Mouse (Mus musculus) T-cell, adult 2 months (primary cell): ENCODE data around the gene Ubxn10.

Source experiments
- DNase-seq: peaks from one replicate; pipeline ENCODE4 v3.0.0; 2022; ENCODE audit warnings: low spot score

Ubxn10 gene

DNA sequence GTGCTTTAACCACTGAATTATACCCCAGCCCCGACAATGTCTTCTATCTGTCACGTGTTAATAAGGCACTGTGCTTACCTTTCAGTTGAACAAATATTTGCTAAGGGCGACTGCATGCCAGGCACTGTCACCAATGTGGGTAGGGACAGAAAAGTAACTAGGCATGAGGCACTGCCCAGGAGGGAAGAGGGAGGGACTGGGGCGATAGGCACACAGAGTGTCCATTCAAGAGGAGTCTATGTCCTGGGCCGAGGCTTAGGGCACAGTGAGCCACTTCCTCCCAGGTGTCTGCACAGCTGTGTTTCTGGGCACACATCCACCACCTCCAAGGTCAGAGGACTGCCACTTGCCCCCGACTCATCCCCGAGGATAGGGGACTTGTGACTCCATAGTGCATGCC lies at the start of gene Ubxn10:
TSS of gene Ubxn10 (minus strand) at position 137 of the 400 bp plus-strand sequence.
- DNase-seq: no peak

DNA sequence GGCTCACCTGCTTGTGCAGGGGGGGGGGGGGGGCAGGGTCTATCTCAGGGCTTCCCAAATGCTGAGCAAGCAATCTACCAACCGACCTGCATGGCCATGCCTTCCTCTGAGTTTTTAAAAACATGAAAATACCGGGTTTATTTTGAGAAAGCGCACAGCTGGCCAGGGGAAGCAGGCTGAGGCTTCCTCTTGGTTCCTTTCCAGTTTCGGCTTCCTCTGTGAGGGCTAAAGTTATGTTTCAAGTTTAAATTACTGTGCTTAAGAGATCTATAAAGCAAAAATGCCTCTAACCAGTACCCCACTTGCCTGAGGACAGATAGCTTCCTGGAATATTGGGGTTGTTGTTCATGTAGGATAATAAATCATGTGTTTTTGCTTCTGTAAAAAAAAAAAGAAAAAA lies 49.2 kb upstream of the Ubxn10 start:
- DNase-seq: no peak

DNA sequence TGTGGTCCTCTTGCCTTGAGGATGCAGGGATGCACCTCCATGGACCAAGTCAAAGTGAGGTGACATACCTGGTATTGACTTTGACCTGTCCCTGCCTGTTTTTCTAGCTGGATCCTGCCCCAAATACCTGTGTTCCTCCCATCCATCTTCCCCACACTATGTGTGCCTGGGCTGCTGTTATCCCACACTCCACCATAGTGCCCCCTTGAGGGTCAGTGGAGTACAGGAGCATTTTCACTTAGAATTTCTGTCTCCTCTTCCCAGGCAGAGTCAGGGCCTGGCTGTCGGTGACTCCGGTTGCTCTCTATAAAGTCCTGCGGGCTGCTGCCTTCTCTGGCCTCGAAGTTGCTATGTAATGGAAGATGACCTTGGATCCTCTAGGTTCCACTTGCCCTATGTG lies 48.8 kb upstream of the Ubxn10 start:
- no peak for DNase-seq

DNA sequence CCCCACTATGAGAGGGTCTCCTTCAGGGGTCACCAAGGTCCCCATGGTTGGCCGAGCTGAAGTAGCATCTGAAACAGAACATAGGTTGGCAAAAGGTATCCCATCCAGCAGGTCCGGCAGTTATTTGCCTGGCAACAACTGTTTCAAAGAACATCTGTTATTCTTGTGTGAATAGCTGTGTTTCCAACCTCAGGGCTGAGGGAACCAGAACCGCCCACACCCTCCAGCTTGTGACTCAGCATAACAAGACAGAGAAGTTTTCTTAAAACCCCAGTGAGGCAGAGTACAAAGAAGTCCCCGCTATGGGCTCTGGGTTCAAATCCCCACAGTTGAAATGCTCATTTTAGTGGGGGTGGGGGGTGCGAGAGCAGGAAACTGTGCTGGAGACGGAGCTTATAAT lies 45.1 kb upstream of the Ubxn10 start:
- no peak for DNase-seq

DNA sequence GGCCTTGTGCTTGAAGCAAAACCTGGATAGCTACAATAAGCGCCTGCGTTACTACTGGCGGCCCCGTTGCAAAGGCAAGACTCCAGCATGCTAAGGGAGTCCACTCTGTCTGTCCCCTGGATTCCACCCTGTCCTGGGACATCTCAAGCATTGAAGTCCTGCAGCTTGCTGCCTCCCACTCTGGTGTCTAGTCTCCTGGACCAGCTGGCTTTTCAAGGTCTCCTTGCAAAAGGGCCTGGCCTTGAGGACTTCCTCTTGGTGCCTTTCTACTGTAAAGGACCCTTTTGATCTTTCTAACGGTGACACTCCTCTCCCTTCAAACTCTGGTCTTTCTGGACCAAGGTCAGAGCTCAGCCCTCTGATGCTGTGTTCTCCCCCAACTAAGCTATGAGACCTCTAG lies 43.3 kb upstream of the Ubxn10 start:
- no peak for DNase-seq

DNA sequence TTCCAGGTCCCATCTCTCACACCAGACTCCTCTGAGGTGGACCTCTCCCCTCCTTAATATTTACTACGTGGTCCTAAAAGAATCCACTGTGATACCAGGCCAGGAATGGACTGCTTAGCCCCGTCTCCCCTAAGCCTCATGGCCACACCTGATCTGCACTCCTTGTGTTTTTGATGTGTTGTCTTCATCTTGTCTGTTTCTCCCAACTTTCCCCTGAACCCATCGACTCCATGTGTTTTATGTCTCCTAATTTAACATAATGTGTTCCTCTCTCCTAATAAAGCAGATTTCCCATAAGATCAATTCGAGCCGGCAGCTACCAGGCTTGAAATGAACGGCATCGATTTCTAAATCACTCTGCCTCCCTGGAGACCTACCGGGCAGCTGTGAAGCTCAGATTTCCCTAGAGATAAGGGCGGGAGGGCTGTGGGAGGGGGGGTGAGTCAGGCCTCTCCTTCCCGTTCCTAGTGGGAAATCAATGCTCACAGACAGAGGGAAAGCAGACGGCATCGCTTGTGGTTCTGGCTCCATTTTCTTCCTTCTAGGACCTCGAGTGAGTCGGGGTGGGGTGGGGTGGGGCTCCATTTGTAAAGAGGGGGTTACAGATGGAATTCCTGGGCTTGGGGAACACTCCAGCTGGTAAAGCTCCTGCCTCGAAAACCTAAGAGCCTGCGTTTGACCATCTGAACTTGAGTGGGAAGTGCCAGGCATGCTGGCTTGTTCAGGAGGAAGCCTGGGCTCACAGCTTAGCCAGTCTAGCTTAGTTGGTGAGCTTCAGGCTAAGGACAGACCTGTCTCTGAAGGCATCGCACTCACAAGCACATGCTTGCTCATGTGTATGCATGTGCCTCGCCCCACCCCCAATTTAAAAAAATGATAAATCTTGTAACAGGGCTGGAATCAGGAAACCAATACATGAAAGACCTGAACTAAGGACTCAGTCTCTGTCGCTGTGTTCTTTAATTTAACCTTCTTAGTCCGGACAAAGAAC lies 40.7 kb upstream of the Ubxn10 start:
- no peak for DNase-seq

DNA sequence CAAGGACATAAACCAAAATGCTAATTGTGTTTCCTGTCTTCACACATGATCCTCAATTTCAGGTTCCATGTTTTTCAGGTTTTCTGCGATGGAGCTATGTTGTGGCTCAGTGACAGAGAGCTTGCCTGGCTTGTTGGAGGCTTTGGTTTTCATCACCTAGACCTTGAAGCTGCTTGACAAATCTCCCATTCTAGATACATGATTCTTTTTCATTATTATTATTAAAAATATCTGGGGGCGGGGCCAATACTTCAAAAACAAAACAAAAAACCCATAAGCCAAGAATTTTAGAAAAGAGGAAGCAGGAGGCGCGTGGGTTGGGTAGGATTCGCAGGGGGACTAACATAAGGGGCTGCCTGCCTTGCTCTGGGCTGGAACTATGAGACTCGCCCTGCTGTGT lies 38.5 kb upstream of the Ubxn10 start, which contains the start of gene Pla2g2d:
TSS of gene Pla2g2d (plus strand) at position 301 of the 400 bp plus-strand sequence.
- DNase-seq: no peak

DNA sequence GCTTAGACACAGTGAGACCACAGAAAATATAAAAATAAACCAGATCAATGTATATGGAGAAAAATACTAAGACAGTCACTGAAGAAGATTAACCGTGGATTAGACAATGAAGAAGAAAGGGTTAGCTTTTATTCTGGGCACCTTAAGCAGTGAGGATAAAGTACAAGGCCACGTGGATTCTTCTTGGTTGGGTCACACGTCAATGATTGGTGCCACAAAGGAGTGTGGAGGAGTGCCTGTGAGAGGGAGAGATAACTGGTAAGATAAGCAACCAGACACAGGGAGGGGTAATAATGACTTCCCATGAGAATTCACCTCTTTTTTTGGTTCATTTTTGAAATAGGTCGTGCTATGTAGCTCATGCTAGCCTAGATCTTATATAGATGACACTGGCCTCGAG lies 35.4 kb upstream of the Ubxn10 start:
- DNase-seq: no peak

DNA sequence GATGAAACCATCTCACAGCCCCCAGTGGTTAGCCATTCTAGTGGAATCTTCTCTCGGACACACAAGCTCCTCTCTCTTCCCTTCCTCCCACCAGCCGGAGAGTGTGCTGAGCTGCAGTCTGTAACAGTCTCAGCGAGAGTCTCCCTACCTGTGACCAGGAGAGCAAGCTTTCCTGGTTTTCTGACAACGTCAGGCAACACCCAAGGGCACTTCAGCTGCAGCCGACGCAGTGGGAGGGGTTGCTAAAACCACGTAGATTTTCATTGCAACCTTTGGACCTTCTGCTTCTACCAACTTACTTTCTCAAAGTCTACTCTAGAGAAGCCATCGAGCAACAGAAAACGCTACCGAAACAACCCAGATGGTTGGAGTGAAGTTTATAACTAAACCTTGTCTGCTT lies 35.0 kb upstream of the Ubxn10 start:
- no peak for DNase-seq

DNA sequence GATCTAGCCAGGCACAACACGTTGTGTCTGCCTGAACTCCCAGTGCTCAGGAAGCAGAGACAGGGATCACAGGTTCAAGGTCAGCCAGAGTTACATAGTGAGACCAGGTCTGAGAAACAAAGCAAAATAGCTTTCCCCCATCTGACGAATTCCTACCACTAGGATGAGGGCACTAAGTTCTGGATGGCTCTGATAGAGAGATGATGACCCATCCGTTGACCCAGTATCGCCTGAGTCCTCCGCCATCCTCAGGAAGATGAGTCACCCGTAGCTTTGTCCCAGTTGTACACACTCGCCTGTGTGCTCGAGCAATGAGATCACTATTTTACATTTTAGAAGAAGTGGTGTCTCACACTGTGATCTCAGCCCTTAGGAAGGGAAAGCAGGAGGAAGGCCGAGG lies 25.3 kb upstream of the Ubxn10 start:
- no peak for DNase-seq

DNA sequence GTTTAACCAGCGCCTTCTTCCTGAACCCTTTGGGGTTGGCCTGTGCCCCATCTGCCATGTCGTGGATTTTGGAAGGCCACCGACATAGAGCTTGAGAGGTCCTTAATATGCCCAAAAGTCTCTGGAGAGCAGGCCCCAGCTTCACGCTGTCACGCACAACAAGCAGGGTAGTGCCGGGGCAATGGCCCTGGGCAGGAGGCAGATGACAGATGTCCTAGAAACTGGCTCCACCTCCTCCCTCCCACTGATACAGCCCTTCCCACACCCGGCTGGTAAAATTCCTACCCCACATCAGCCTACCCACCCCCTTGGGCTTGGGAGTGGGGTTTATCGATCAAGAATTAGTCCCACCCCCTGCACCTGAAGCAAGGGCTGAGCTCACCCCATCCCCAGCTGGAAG lies 20.4 kb upstream of the Ubxn10 start, which contains the start of gene Pla2g2f:
TSS of gene Pla2g2f (minus strand) at position 211 of the 400 bp plus-strand sequence.
- DNase-seq: no peak

DNA sequence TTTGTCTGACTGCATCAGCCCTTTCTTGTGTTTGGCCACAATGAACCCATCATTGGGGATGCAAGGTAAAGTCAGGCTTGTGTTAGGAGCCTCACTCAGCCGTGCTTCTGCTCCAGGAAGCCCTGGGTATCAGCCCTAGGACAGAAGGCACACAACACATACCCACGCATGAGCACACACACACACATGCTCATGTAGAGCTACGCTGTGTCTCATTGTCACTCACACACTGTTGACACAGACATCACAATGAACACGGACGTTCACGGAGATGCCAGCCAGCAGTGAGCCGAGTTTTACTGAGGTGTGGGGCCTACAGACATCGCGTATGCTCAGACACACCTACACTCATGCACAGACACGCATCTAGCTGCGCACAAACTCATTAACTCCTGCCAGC lies 19.0 kb upstream of the Ubxn10 start:
- DNase-seq: no peak

DNA sequence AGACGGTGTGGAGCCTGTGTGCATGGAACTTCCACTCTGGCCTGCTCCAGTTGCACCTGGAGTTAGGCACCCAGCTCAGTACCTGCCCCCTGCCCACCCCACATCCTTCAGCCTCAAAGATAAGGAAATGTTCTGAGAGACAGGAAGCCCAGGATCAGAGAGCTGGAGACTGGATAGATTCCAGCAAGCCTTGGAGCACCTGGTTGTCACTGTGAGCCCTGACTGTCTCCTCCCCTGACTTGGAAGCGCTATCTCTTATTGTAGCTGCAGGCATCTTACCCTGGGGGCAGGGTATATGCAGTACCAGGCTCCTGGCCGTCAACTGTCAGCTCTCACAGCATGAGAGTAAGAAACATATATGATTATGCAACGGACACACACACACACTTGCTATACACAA lies 18.5 kb upstream of the Ubxn10 start:
- no peak for DNase-seq

DNA sequence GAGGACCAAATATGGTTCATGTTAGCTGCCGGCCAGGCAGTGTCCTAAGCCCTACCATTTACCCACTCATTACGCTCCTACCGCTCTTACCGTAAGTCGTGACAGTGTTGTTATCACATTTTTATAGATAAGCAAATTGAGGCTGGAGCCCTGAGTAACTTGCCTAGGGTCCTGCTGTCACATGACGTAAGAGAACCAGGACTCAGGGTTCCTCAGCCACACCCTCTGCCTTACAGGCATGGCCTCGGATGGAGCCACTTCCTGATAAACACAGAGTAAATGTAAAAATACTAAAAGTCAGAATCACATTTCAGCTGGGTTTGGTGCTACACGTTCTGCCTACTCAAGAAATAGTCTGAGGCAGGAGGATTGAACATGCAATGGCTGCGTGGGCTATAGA lies 17.5 kb upstream of the Ubxn10 start:
- no peak for DNase-seq

DNA sequence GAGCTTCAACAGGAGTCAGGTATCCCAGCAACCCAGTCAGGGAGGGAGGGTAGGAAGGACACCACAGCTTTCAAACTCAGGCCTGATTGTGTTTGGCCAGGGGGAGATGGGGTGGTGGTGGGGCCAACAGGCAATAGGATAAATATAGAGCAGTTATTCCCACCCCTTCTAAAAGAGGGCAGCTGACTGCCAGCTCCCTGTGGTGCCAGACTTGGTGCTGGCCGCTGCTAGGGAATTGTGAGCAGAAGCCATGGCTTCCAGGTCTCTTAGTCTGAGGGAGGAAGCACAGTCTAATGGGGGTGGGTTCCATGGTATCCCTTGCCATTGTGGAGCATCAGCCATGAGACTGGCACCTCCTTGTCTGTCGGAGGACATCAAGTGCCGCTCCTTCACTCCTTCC lies 16.6 kb upstream of the Ubxn10 start:
- DNase-seq: no peak

DNA sequence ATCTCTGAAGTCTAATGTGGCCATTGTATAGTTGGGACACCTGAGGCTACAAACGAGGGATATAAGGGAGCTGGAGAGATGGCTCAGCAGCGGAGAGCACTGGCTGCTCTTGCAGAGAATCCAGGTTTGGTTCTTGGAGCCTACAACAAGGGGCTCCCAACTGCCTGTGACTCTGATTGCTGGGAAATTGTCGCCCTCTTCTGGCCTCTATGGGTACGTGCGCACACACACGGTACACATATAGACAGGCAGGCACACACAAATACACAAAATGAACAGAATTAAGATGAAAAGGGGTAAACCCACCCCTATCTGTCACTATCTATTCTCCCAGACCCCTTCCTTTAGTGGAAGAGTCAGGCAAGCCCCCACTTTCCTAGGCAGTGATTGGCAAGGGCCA lies 15.6 kb upstream of the Ubxn10 start:
- no peak for DNase-seq

DNA sequence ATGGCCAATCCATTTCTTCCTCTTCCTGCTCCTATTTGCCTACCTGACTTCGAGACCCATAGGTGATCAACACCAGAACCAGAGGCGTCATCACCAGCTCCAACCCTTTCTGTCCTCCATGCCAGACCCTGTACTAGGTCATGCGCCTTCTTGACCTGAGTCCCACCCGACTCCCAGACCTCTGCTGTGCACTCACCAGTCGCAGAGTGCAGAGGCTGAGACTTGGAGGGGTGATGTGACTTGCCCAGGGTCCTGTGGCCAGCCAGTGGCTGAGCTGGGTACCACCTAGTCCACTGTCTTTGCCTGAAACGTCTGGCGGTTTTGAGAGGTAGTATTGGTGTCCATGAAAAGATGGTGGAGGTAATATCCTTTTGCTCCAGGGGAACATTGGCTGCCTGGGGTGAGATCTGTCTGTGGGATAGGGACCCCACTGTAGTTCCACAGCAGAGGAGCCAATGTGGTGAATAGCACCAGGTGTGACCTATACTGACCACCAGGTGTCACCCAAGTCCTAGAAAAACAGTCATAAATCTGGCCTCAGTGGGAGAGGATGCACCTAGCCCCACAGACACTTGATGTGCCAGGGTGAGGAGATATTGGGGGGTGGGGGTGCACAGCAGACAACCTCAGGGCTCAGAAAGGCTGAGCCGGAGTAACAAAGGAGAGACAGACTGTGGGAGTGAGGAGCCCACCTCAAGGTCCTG lies 11.6 kb upstream of the Ubxn10 start:
- DNase-seq: no peak

DNA sequence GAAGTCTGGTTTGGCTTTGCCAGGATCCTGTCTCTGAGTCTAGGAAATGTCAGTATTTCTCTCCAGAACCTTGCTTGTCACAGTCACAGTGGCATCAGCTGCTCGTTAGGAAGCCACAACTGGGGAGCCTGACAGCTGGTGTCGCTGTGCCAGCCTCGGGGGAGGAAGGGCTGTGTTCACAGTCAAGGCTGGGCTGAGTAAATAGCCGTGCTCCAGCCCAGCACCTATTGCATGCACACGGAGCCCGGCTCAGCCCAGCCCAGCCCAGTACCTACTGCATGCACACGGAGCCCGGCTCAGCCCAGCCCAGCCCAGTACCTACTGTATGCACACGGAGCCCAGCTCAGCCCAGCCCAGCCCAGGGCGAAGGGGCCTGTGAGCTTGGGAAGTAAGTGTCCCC lies 10.9 kb upstream of the Ubxn10 start:
- DNase-seq: no peak

DNA sequence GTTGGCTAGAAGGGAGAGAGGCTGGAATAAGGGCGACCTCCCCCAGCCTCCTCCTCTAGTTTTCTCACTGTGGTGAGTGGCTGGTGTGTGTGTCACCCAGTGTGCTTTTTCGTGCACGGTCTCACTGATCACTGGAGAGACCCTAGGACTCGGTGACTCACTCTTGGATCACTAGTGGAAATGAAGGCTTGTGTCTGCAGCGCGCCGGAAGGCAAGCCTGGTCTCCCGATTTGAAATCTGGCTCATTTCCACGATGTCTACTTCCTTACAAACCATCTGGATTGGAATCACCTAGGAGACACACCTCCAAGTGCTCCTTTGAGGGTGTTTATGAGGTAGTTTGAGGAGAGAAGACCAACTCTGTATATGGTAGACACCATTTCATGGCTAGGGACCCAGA lies 9.9 kb upstream of the Ubxn10 start:
- DNase-seq: no peak

DNA sequence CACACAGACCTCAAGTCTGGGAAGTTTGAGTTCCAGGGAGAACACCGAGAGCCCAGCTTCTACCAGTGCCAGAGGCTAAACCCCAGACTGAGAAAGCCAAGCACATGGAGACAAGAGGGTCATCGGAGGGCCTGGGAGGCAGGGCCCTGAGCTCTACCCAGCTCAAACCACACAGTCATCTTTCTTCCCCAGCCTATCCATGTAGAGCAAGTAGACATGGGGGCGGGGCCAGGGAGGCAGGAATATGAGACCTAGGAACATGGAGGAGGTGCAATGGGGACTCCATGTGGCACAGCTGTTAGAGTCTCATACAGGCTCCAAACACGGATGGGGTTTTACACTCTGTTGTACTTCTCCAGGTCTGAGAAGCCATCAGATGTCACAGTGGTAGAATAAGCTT lies 8.9 kb upstream of the Ubxn10 start:
- DNase-seq: no peak

DNA sequence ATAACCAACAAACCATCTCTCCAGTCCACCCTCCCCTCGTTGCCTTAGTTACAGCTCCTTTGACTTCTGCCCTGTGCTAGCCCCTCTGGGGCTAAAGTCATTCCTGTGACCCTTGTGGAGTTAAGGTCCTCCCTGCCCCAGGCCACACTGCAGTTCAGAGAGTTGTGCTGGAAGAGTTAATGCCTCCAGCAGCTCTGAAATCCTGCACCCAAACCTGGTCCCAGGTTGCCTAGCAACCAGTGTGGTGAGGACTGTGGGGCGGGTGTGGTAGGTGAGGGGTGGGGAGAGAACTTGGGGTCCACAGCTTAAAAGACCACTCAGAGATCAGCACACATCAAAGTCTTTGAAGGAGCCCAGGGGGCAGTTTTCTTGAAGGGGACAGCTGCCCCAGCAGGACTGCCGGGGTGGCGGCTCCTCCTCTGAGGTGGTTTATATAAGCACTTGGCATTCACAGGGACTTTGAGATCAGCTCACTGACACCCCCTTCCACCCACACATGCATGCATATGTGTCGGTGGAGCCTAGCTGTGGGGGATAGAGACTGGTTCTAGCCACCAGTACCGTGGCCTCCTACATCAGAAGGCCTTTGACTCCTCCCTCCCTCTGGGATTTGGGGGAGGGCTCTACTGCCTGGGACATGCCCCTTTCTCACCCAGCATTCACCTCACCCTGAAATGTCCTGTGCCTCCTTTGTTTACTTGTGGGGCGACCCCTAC lies 2.3 kb upstream of the Ubxn10 start:
- DNase-seq: no peak

DNA sequence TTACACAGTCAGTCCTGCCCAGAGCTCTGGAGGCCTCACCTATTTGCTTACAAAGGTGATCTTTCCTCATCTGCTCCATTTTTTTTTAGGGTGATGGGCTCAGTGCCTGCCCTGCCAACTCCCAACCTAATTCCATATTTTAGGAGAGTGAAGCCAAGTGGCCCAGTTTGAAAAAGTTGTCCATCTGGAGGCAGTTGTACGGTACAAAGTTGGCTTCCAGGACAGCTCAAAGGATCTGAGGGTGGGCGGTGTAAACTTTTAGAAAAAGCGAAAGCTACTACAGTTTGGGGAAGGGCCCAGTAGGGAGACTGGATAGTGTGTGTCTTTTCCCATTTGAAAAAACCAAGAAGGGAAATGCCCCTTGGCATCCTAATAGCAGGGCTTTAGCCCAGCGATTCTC lies 2.1 kb downstream of the Ubxn10 start:
- no peak for DNase-seq

DNA sequence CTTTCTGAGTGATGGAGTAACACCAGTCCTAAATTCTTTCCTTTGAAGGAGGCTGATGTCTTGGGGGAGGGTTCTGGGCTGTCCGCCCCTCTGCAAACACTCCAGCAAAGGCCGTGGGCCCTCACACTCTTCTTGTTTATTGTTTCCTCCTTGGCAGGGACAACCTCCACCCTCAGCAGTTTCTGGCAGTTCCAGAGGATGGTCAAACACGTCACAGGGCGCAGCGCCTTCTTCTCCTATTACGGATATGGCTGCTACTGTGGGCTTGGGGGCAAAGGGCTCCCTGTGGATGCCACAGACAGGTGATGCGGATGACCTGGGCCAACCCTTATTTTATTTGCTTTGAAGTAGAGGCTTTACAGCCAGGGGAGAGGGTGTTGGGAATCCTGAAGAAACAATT lies 2.9 kb downstream of the Ubxn10 start:
- no peak for DNase-seq
